Mouse (Mus musculus) lung, embryonic 16.5 days (tissue): Measurements from ENCODE around the gene Ly6g6c. TPM values are rescaled to one million over a fixed set of nuclear protein-coding genes. Genes with fewer than 3 reads are reported as not detected.

Experiments
- ATAC-seq: fragments of 200-750 bp; cut with Nextera tagmentation; 2 replicates; pipeline ENCODE4 v1.8.0; 2017; ENCODE audit warnings: low read depth, mild to moderate bottlenecking, moderate library complexity
- H3K27ac ChIP-seq: fragments of 300-500 bp; sonication (generic); 2 replicates; pipeline ENCODE4 v1.5.1; 2014; ENCODE audit warnings: mild to moderate bottlenecking, control low read depth, low read length
- H3K27me3 ChIP-seq: fragments of 300-500 bp; sonication (generic); 2 replicates; pipeline ENCODE4 v1.6.1; 2014; ENCODE audit warnings: low read depth, low read length, mixed read lengths; ENCODE audit not compliant: control insufficient read depth, insufficient read depth
- H3K36me3 ChIP-seq: fragments of 300-500 bp; sonication (generic); 2 replicates; pipeline ENCODE4 v1.6.1; 2014; ENCODE audit warnings: low read length; ENCODE audit not compliant: control insufficient read depth, insufficient read depth
- H3K4me1 ChIP-seq: fragments of 300-500 bp; sonication (generic); replicated peaks from 2 replicates; pipeline ENCODE4 v1.6.1; 2014; ENCODE audit warnings: low read length, mixed read lengths; ENCODE audit not compliant: control insufficient read depth, insufficient read depth
- H3K4me2 ChIP-seq: fragments of 300-500 bp; sonication (generic); 2 replicates; pipeline ENCODE4 v1.6.1; 2014; ENCODE audit warnings: low read depth, low read length, control low read depth
- H3K4me3 ChIP-seq: fragments of 300-500 bp; sonication (generic); 2 replicates; pipeline ENCODE4 v1.5.1; 2014; ENCODE audit warnings: mild to moderate bottlenecking, low read length, control low read depth
- H3K9ac ChIP-seq: fragments of 300-500 bp; sonication (generic); 2 replicates; pipeline ENCODE4 v1.6.1; 2014; ENCODE audit warnings: low read length, control low read depth
- H3K9me3 ChIP-seq: fragments of 300-500 bp; sonication (generic); 2 replicates; pipeline ENCODE4 v1.6.1; 2016; ENCODE audit warnings: low read length; ENCODE audit not compliant: control insufficient read depth
- WGBS: fragments of 180-500 bp; shearing (Covaris S2); extraction: QIAGEN DNeasy Blood & Tissue Kit; methylation state at CpG from one replicate; pipeline ENCODE4 v1.1.7; 2014; 5-methylcytosine and 5-hydroxymethylcytosine counted together
- polyA plus RNA-seq: library from polyadenylated mRNA; unstranded; fragments of >200 nt; fragmentation: Nextera tagmentation; extraction: Ambion mirVana; gene quantifications from 2 replicates; pipeline ENCODE4 v1.2.1, GENCODE M21; 2015

Ly6g6c gene
- polyA plus RNA-seq, 1 experiment from 2014 or later: 0.53 TPM

- 65% methylated on average over 7 of the region's 7 CpGs for WGBS
- Histone ChIP-seq H3K27ac (no peak within 1 kb of the TSS), H3K27me3 (no peaks in the 10 kb centered on the region), H3K4me1 (peaks cover 5% of the 10 kb centered on the region), H3K36me3 (no peaks in the 10 kb centered on the region), H3K4me3 (no peak within 1 kb of the TSS), H3K9ac (no peak within 1 kb of the TSS), H3K9me3 (no peaks in the 10 kb centered on the region), H3K4me2 (no peak within 1 kb of the TSS)
- no peak for ATAC-seq
These were observed 20.1 kb downstream of the Ly6g6c start, which contains the start of gene Ly6g6f for GRCm38 (mm10) chr17:35085208-35085865. Ly6g6f (minus strand) TSS chr17:35085610.

- no peak overlapping the region for H3K4me3 ChIP-seq
- peaks cover 8% of the 10 kb centered on the region for H3K4me1 ChIP-seq
- no peak overlapping the region for H3K27ac ChIP-seq
- H3K4me2 ChIP-seq: no peak overlapping the region
- no peaks in the 10 kb centered on the region for H3K27me3 ChIP-seq
- no peak for ATAC-seq
- peaks cover 13% of the 10 kb centered on the region for H3K36me3 ChIP-seq
- no peaks in the 10 kb centered on the region for H3K9me3 ChIP-seq
- H3K9ac ChIP-seq: no peak overlapping the region
- 25% methylated on average over 2 of the region's 2 CpGs for WGBS
These were observed 23.0 kb downstream of the Ly6g6c start for GRCm38 (mm10) chr17:35088151-35088550.

- Histone ChIP-seq H3K9me3 (no peaks in the 10 kb centered on the region), H3K4me1 (peaks cover 8% of the 10 kb centered on the region), H3K27ac (peak within 1 kb of the TSS; percentile 97), H3K36me3 (peaks cover 15% of the 10 kb centered on the region), H3K4me2 (peak within 1 kb of the TSS; percentile 55), H3K27me3 (no peaks in the 10 kb centered on the region), H3K9ac (peak within 1 kb of the TSS; percentile 96), H3K4me3 (peak within 1 kb of the TSS; percentile 74)
- whole genome bisulfite sequencing: 2% methylated on average over 67 of the region's 67 CpGs
- ATAC-seq: peak; percentile 99
These were observed 23.8 kb downstream of the Ly6g6c start, which contains the start of gene Abhd16a for GRCm38 (mm10) chr17:35088825-35089644. Abhd16a (plus strand) TSS chr17:35089263.

GRCm38 (mm10) chr17:35090166-35090932, 25.2 kb downstream of the Ly6g6c start:
- no peaks in the 10 kb centered on the region for H3K9me3 ChIP-seq
- WGBS: 62% methylated on average over 8 of the region's 8 CpGs
- H3K9ac ChIP-seq: peak overlapping the region; percentile 96
- peaks cover 23% of the 10 kb centered on the region for H3K36me3 ChIP-seq
- peak overlapping the region; percentile 74 for H3K4me3 ChIP-seq
- peaks cover 8% of the 10 kb centered on the region for H3K4me1 ChIP-seq
- peak overlapping the region; percentile 97 for H3K27ac ChIP-seq
- no peak for ATAC-seq
- H3K27me3 ChIP-seq: no peaks in the 10 kb centered on the region
- H3K4me2 ChIP-seq: peak overlapping the region; percentile 55

GRCm38 (mm10) chr17:35092403-35093198, 27.4 kb downstream of the Ly6g6c start:
- H3K9me3 ChIP-seq: no peaks in the 10 kb centered on the region
- no peak overlapping the region for H3K4me3 ChIP-seq
- peaks cover 33% of the 10 kb centered on the region for H3K36me3 ChIP-seq
- H3K4me1 ChIP-seq: peaks cover 8% of the 10 kb centered on the region
- no peaks in the 10 kb centered on the region for H3K27me3 ChIP-seq
- 86% methylated on average over 14 of the region's 14 CpGs for WGBS
- no peak for ATAC-seq
- no peak overlapping the region for H3K9ac ChIP-seq
- no peak overlapping the region for H3K4me2 ChIP-seq
- H3K27ac ChIP-seq: no peak overlapping the region

GRCm38 (mm10) chr17:35094475-35095365, 29.5 kb downstream of the Ly6g6c start:
- peaks cover 43% of the 10 kb centered on the region for H3K36me3 ChIP-seq
- no peaks in the 10 kb centered on the region for H3K9me3 ChIP-seq
- peaks cover 8% of the 10 kb centered on the region for H3K4me1 ChIP-seq
- 89% methylated on average over 15 of the region's 15 CpGs for WGBS
- no peaks in the 10 kb centered on the region for H3K27me3 ChIP-seq
- no peak overlapping the region for H3K27ac ChIP-seq
- H3K9ac ChIP-seq: no peak overlapping the region
- no peak overlapping the region for H3K4me2 ChIP-seq
- no peak for ATAC-seq
- H3K4me3 ChIP-seq: no peak overlapping the region

GRCm38 (mm10) chr17:35096597-35096996, 31.4 kb downstream of the Ly6g6c start:
- H3K36me3 ChIP-seq: peaks cover 49% of the 10 kb centered on the region
- ATAC-seq: no peak
- H3K9ac ChIP-seq: no peak overlapping the region
- 83% methylated on average over 12 of the region's 12 CpGs for WGBS
- H3K4me3 ChIP-seq: no peak overlapping the region
- H3K27me3 ChIP-seq: no peaks in the 10 kb centered on the region
- H3K9me3 ChIP-seq: no peaks in the 10 kb centered on the region
- no peak overlapping the region for H3K4me2 ChIP-seq
- no peaks in the 10 kb centered on the region for H3K4me1 ChIP-seq
- no peak overlapping the region for H3K27ac ChIP-seq

- Histone ChIP-seq H3K27ac (no peak overlapping the region), H3K4me3 (no peak overlapping the region), H3K36me3 (peaks cover 52% of the 10 kb centered on the region), H3K9me3 (no peaks in the 10 kb centered on the region), H3K4me2 (no peak overlapping the region), H3K27me3 (no peaks in the 10 kb centered on the region), H3K4me1 (no peaks in the 10 kb centered on the region), H3K9ac (no peak overlapping the region)
- WGBS: 87% methylated on average over 12 of the region's 12 CpGs
- ATAC-seq: no peak
These were observed 32.0 kb downstream of the Ly6g6c start for GRCm38 (mm10) chr17:35097164-35097655.
